Mouse (Mus musculus): ENCODE results near the gene Irf6. TPM values are rescaled to one million over a fixed set of nuclear protein-coding genes. Genes with fewer than 3 reads are reported as not detected.
A peak's percentile ranks its signal among the peaks of the same experiment; 100 is the strongest.

Gene Irf6
- total and polyA plus RNA-seq, 3 experiments = 0.15 to 0.19 TPM; not detected in 1

DNA sequence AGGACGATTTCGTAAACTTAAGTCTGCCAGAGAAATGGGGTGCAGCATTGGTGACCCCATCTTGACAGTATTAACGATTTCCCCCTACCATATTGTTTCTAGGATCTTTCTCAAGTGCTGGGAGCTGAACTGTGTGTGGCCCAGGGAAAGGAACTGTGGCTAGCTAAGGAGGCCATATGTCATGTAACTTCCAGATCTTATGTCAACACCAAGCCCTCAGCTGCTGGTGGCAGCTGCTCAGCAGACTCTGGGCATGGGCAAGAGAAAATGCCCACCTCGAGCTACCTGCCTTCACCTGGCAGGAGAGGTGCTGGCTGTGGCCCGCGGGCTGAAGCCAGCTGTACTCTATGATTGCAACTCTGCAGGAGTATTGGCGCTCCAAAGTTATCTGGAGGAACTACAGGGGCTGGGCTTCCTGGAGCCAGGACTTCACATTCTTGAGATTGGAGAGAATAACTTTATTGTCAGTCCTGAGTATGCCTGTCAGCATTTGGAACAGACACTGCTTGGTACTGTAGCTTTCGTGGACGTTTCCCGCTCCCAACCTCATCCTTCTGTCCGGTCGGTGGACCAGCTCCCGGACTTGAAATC, 21.3 kb downstream of the Irf6 start:
- H3K9me3 ChIP-seq (replicated peaks; ENCODE audit: insufficient read depth, low read length) = no peaks in the 10 kb centered on the region
- H3K27ac ChIP-seq (ENCODE audit: control insufficient read depth, low read depth, low read length) = peak overlapping the region; percentile 82
- H3K9ac ChIP-seq (ENCODE audit: control insufficient read depth, low read depth, low read length, poor library complexity, severe bottlenecking) = peak overlapping the region; percentile 84
- peak; percentile 36 for DNase-seq (ENCODE audit: low read depth, low spot score)
- H3K27me3 ChIP-seq (ENCODE audit: control insufficient read depth in 1 of 2, insufficient read depth in 2 of 2, low read length in 2 of 2) = no peaks in the 10 kb centered on the region
- H3K36me3 ChIP-seq (ENCODE audit: control insufficient read depth in 1 of 2, insufficient read depth in 2 of 2, low read length in 2 of 2) = peaks cover 0 to 45% of the 10 kb centered on the region in 2 experiments; a peak in 2 of 4 replicates
- H3K4me1 ChIP-seq (ENCODE audit: control insufficient read depth in 1 of 2, insufficient read depth in 2 of 2, low read length in 2 of 2) = peaks cover 9 to 41% of the 10 kb centered on the region in 2 experiments
- TF ChIP-seq CHD2 (IDR thresholded peaks at IDR 0.05; ENCODE audit: low read length) = no peak
- TF ChIP-seq KAT2A (conservative IDR thresholded peaks at IDR 0.05; ENCODE audit: low read depth, low read length) = no peak
- no peak for TF ChIP-seq NRF1 (IDR thresholded peaks at IDR 0.05; ENCODE audit: insufficient read depth, low read depth, low read length, poor library complexity, severe bottlenecking)
- TF ChIP-seq ETS1 (IDR thresholded peaks at IDR 0.05; ENCODE audit: low read depth, low read length) = no peak
- TF ChIP-seq MAFK (IDR thresholded peaks at IDR 0.05; ENCODE audit: borderline replicate concordance, low read depth, low read length) = no peak
- TF ChIP-seq HCFC1 (IDR thresholded peaks at IDR 0.05; ENCODE audit: low read depth, low read length) = no peak
- TF ChIP-seq USF2 (IDR thresholded peaks at IDR 0.05; ENCODE audit: borderline replicate concordance in 1 of 2, insufficient read depth in 1 of 2, low read depth in 1 of 2, low read length in 2 of 2) = no peak
- no peak for TF ChIP-seq CHD1 (IDR thresholded peaks at IDR 0.05; ENCODE audit: low read depth, low read length)
- peak overlapping the region; percentile 66 to 81 for H3K4me3 ChIP-seq (ENCODE audit: control insufficient read depth in 1 of 2, insufficient read depth in 1 of 2, low read depth in 2 of 2, low read length in 2 of 2)
- H3K79me2 ChIP-seq (ENCODE audit: control insufficient read depth, insufficient read depth, low read length, poor library complexity) = peaks cover 14% of the 10 kb centered on the region

DNA sequence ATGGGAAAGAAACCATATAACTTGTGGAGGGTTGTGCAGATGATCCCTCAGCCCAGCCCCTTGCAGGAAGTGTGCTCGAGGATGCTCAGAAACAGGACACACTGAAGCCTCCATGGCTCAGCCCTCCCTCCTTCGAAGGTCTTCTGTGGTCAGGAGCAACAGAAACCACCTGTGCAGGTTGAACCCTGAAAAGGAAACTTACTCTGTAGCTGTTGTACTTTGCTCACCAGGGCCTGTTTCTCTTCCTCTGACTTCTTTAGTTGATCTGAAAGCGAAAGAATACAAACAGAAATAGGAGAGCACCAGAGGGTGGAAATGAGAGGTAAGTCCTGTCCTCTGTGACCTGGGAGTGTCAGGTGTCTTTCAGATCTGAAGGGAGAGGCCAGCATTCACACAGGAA, 28.2 kb downstream of the Irf6 start:
- Histone ChIP-seq H3K4me1 (ENCODE audit: control insufficient read depth in 1 of 2, insufficient read depth in 2 of 2, low read length in 2 of 2) (peaks cover 0 to under 1% of the 10 kb centered on the region in 2 experiments; a peak in 1 of 4 replicates), H3K4me3 (ENCODE audit: control insufficient read depth in 1 of 2, insufficient read depth in 1 of 2, low read depth in 2 of 2, low read length in 2 of 2) (no peak overlapping the region), H3K27me3 (ENCODE audit: control insufficient read depth in 1 of 2, insufficient read depth in 2 of 2, low read length in 2 of 2) (no peaks in the 10 kb centered on the region), H3K27ac (ENCODE audit: control insufficient read depth, low read depth, low read length) (no peak overlapping the region), H3K9me3 (replicated peaks; ENCODE audit: insufficient read depth, low read length) (no peaks in the 10 kb centered on the region), H3K79me2 (ENCODE audit: control insufficient read depth, insufficient read depth, low read length, poor library complexity) (no peaks in the 10 kb centered on the region), H3K9ac (ENCODE audit: control insufficient read depth, low read depth, low read length, poor library complexity, severe bottlenecking) (no peak overlapping the region), H3K36me3 (ENCODE audit: control insufficient read depth in 1 of 2, insufficient read depth in 2 of 2, low read length in 2 of 2) (no peaks in the 10 kb centered on the region)
- TF ChIP-seq EP300 (IDR thresholded peaks at IDR 0.05; ENCODE audit: low read depth in 1 of 2, low read length in 2 of 2) (no peak), POLR2AphosphoS2 (IDR thresholded peaks at IDR 0.05; ENCODE audit: low read length) (no peak), MAZ (IDR thresholded peaks at IDR 0.05; ENCODE audit: low read depth, low read length) (no peak), ETS1 (IDR thresholded peaks at IDR 0.05; ENCODE audit: low read depth, low read length) (no peak), MEF2A (IDR thresholded peaks at IDR 0.05; ENCODE audit: extremely low read depth, insufficient replicate concordance, low read depth, low read length, poor library complexity, severe bottlenecking) (no peak), RAD21 (IDR thresholded peaks at IDR 0.05; ENCODE audit: low read depth, low read length) (no peak), POLR2A (IDR thresholded peaks at IDR 0.05; ENCODE audit: control insufficient read depth in 1 of 2, insufficient read depth in 1 of 2, low read depth in 1 of 2, low read length in 2 of 2, poor library complexity in 1 of 2) (no peak), GATA1 (IDR thresholded peaks at IDR 0.05; ENCODE audit: low read depth, low read length) (no peak), MYB (IDR thresholded peaks at IDR 0.05; ENCODE audit: low read depth, low read length) (no peak), JUND (IDR thresholded peaks at IDR 0.05; ENCODE audit: low read depth, low read length) (no peak), MAFK (IDR thresholded peaks at IDR 0.05; ENCODE audit: borderline replicate concordance, low read depth, low read length) (no peak)
- no peak for DNase-seq (ENCODE audit: low read depth, low spot score)
